Mouse (Mus musculus): ENCODE measurements around the gene Clec2g. TPM values are rescaled to one million over a fixed set of nuclear protein-coding genes. Genes with fewer than 3 reads are reported as not detected.
A peak's percentile ranks its signal among the peaks of the same experiment; 100 is the strongest.
"Not testable (repeated sequence)": the region's sequence is repeated elsewhere in the genome, so short reads cannot be mapped to it uniquely, and the experiment has no call there.

Clec2g gene
- polyA plus RNA-seq, 1 experiment from 2014 or later: not detected

DNA sequence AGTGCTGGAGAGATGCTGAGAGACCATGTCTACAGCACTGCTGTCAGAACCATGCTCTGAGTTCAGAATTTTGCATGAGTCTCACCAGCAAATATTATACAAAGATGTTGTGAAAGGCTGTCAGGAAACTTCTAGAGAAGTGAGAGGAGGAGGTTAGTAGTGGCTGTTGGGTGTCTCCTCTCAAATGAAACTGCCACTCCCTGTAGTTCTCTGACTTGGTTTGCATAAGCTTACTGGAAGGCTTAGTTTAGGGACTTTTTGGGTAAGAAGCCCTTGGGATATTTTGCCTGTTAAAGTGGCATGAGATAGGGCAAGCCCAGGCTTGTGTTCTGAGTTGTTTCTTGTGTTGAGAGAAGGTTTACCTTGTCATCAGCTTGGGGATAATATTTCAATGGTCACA lies 40.7 kb downstream of the Clec2g start:
- not testable (repeated sequence) for H3K4me3 ChIP-seq; H3K27me3 ChIP-seq (replicated peaks); H3K36me3 ChIP-seq; H3K9me3 ChIP-seq; H3K9ac ChIP-seq; ATAC-seq (ENCODE audit: low FRiP score, low read depth); H3K4me2 ChIP-seq (replicated peaks); H3K4me1 ChIP-seq; H3K27ac ChIP-seq

DNA sequence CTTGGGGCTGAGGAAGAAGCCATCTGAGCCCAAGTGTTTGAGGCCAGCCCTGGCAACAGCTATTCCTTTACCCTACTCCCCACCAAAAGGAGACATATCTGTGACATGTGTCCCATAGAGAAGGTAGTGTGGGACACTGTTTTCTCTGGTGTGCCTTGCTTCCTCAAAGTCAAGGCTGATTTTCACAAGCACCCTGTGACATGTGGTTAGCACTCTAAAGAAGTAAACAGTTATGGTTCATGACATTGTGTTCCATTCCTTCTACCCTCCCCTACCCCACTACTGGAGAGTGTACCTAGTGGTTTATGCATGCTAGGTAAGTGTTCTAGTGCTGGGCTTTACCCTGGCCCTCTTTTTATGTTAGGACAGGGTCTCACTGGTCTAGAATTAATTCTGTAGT lies 42.0 kb downstream of the Clec2g start:
- Histone ChIP-seq H3K27ac (no peak overlapping the region), H3K4me3 (no peak overlapping the region), H3K27me3 (replicated peaks) (no peaks in the 10 kb centered on the region), H3K36me3 (no peaks in the 10 kb centered on the region), H3K9ac (no peak overlapping the region), H3K4me2 (replicated peaks) (no peak overlapping the region), H3K4me1 (no peaks in the 10 kb centered on the region), H3K9me3 (no peaks in the 10 kb centered on the region)
- no peak for ATAC-seq (ENCODE audit: low FRiP score, low read depth)

DNA sequence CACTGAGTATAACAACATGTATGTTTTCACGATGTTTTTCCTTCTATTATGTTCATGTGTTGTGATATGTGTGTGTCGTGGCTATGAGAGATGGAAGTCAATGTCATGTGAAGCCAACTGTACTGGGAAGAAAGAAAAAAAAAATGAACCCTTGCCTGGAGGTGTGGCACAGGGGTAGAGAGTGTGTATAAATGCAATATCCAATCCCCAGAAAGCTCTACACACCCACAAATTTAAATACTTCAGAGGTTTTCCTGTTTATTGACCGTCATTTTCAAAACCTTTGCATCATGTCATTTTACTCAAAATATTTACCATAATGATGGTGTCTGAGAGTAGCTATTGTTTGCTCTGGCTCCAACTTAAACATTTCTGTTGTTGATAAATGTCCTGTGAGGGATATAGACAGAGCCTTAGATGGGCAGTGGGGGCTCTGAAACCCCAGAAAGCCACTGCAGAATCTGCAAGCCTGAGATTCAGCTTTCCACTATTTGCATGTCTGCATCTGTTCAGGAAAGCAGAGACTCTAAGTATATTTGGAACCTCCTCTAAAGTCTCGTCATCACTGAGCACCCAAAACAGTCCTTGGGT lies 47.9 kb downstream of the Clec2g start:
- H3K36me3 ChIP-seq; H3K4me2 ChIP-seq (replicated peaks); H3K4me1 ChIP-seq; H3K27ac ChIP-seq; H3K27me3 ChIP-seq (replicated peaks); H3K4me3 ChIP-seq; H3K9ac ChIP-seq; ATAC-seq (ENCODE audit: low FRiP score, low read depth); H3K9me3 ChIP-seq: not testable (repeated sequence)
- WGBS: 89% methylated on average over 4 of the region's 4 CpGs

DNA sequence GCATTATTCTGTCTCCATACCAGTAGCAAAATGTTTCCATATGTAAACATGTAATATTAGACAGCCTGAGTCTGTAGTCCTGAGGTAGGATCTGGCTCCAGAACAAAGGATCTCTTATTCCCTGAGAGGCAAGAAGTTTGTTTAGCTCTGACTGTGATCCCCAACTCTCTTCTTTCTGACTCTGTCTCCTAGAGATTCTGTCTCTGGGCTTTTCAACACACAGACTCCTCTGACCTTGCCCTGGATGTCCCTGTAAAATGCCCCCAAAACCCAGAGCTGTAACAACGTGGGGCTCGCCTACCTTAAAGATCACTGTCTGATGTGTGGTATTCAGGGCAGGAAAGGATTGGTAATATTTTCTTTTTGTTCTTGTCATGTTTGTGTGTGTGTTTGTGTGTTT lies 58.2 kb downstream of the Clec2g start:
- WGBS: 14% methylated on average over 2 of the region's 2 CpGs
- ATAC-seq (ENCODE audit: low FRiP score, low read depth): peak; percentile 39; the same call in 1 of the 2 replicates
- H3K27me3 ChIP-seq (replicated peaks): peaks cover 7% of the 10 kb centered on the region; the same call in 1 of the 2 replicates
- H3K36me3 ChIP-seq: no peaks in the 10 kb centered on the region
- H3K4me2 ChIP-seq (replicated peaks): peak overlapping the region; percentile 27; the same call in 1 of the 2 replicates
- H3K9ac ChIP-seq: no peak overlapping the region
- H3K27ac ChIP-seq: no peak overlapping the region
- no peaks in the 10 kb centered on the region for H3K9me3 ChIP-seq
- no peaks in the 10 kb centered on the region; the same call in 1 of the 2 replicates for H3K4me1 ChIP-seq
- H3K4me3 ChIP-seq: no peak overlapping the region

DNA sequence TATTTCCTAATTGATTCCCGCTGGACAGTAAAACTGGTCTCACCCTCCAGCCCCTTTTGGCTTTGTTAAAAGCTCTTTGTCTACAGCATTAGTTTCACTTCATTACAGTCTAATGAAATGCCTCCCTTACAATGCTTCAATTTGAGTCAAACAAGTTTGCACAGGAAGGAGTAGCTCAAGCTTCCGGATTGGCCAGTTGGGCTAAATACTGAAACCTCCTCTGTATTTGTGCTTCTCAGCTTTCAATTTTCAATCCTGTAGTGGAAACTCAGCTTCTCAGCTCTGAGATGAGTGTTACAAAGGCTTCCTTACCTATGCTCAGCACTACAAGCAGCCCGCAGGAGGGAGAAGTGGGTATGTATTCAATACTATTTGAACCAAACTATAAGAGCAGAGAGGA lies 58.6 kb downstream of the Clec2g start:
- Histone ChIP-seq H3K9ac (no peak overlapping the region), H3K4me2 (replicated peaks) (peak overlapping the region; percentile 27; the same call in 1 of the 2 replicates), H3K4me3 (no peak overlapping the region), H3K27ac (no peak overlapping the region), H3K27me3 (replicated peaks) (peaks cover 7% of the 10 kb centered on the region; the same call in 1 of the 2 replicates), H3K36me3 (no peaks in the 10 kb centered on the region), H3K9me3 (no peaks in the 10 kb centered on the region), H3K4me1 (no peaks in the 10 kb centered on the region; the same call in 1 of the 2 replicates)
- peak; percentile 82 for ATAC-seq (ENCODE audit: low FRiP score, low read depth)
- WGBS: 28% methylated on average over 3 of the region's 3 CpGs

DNA sequence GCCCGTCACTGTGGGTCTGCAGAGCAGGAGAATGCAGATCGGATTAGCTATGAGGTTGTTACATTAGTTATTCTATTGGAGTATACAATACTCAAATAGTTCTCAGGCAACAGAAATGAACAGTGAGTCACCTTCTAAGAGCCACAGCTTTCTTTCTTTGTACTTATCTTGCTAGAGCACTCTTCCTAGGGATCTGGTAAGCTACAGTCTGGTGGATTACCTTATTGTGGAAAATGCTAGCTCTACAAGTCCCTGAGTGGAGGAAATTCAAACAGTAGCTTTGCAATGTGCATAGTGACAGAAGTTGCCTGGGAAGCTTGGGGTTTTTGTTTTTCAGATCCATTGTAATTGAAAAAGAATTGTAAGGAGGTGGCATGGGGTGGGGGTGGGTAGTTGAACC lies 59.0 kb downstream of the Clec2g start:
- no peak for ATAC-seq (ENCODE audit: low FRiP score, low read depth)
- no peak overlapping the region for H3K27ac ChIP-seq
- H3K36me3 ChIP-seq: no peaks in the 10 kb centered on the region
- no peaks in the 10 kb centered on the region; the same call in 1 of the 2 replicates for H3K4me1 ChIP-seq
- H3K4me3 ChIP-seq: no peak overlapping the region
- H3K9me3 ChIP-seq: no peaks in the 10 kb centered on the region
- H3K27me3 ChIP-seq (replicated peaks): peaks cover 7% of the 10 kb centered on the region; the same call in 1 of the 2 replicates
- peak overlapping the region; percentile 27; the same call in 1 of the 2 replicates for H3K4me2 ChIP-seq (replicated peaks)
- 35% methylated on average over 2 of the region's 2 CpGs for WGBS
- no peak overlapping the region for H3K9ac ChIP-seq

DNA sequence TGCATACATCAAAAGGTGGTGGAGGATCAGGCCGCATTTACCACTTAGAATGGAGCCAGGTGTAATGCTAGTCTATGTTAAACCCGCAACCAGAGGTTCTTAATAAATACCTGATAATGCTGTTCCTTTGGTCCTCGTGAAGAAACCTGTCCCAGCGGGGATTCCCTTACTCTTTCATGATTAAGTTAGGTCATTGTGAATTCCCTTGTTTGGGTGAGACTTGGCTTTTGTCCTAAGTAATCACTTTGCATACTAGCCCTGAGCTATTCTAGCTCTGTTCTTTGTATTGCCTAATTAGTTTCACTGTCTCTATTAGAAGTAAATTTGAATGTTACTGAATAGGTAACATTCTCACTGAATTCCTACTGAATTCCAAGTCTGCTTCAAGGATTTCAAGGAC lies 60.2 kb downstream of the Clec2g start:
- Histone ChIP-seq H3K4me3 (no peak overlapping the region), H3K4me2 (replicated peaks) (no peak overlapping the region), H3K27ac (no peak overlapping the region), H3K27me3 (replicated peaks) (peaks cover 7% of the 10 kb centered on the region; the same call in 1 of the 2 replicates), H3K4me1 (no peaks in the 10 kb centered on the region; the same call in 1 of the 2 replicates), H3K9me3 (no peaks in the 10 kb centered on the region), H3K36me3 (no peaks in the 10 kb centered on the region), H3K9ac (no peak overlapping the region)
- no peak for ATAC-seq (ENCODE audit: low FRiP score, low read depth)
- WGBS: 63% methylated on average over 4 of the region's 4 CpGs

DNA sequence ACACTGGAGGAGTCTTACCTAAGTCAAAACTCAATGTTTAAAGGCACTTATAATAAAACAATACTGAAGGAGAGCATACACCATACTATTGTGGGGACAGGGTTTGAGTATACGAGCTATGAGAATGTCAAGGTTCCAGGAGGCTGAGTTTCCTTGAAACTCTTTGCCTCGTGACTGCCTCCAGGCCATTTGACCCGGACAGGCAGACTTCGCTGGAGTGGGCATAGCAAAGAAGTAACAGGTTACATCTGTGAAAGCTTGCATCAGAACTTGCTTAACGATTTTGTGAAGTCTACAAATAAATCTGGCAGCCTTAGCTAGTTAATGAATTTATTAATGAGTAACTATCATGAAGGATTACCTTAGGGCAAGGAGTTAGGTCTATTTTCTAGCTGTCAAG lies 60.6 kb downstream of the Clec2g start:
- no peaks in the 10 kb centered on the region for H3K9me3 ChIP-seq
- no peak overlapping the region for H3K9ac ChIP-seq
- H3K36me3 ChIP-seq: no peaks in the 10 kb centered on the region
- H3K4me3 ChIP-seq: no peak overlapping the region
- H3K4me2 ChIP-seq (replicated peaks): no peak overlapping the region
- WGBS: 76% methylated on average over 5 of the region's 5 CpGs
- H3K4me1 ChIP-seq: no peaks in the 10 kb centered on the region; the same call in 1 of the 2 replicates
- peaks cover 7% of the 10 kb centered on the region; the same call in 1 of the 2 replicates for H3K27me3 ChIP-seq (replicated peaks)
- H3K27ac ChIP-seq: no peak overlapping the region
- ATAC-seq (ENCODE audit: low FRiP score, low read depth): no peak

DNA sequence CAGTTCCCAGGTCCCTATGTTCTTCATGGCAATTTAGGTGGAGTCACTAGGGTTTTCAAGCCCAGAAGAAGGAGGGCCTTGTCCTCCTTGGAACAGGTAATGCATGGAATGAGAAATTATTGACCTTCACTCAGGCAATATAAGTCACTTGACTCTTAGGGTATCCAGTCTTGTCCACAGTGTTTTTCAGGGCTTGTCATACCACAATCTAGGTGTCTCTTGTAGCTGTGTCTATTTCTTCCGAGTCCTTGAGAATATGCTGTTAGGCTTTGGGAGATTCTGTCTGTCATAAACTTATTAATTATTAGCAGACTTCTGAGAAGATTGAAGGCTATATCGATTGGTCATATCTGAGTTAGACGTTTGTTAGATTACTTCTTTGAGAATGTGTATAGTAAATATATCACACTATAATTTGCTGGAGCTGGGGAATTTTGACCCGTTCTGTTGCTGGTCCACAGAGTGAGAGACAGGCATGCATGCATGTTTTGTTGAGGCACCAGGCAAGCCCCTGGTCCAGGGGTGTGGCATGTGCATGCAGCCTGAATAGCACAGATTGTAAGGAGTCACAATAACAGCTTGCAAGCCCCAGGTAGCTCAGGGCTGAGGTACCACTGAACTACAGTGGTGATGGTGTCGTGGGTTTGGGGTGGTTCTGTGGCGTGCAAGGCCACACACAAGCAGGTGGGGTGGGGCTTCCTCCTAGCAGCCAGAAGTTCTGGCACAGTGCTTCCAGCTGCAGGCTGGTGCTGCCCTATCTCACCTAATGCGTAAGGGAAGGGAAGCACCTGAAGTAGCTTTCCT lies 61.3 kb downstream of the Clec2g start:
- Histone ChIP-seq H3K9ac (no peak overlapping the region), H3K4me1 (no peaks in the 10 kb centered on the region; the same call in 1 of the 2 replicates), H3K27ac (no peak overlapping the region), H3K4me2 (replicated peaks) (no peak overlapping the region), H3K9me3 (no peaks in the 10 kb centered on the region), H3K27me3 (replicated peaks) (peaks cover 7% of the 10 kb centered on the region; the same call in 1 of the 2 replicates), H3K36me3 (no peaks in the 10 kb centered on the region), H3K4me3 (no peak overlapping the region)
- WGBS: 87% methylated on average over 7 of the region's 7 CpGs
- ATAC-seq (ENCODE audit: low FRiP score, low read depth): no peak

DNA sequence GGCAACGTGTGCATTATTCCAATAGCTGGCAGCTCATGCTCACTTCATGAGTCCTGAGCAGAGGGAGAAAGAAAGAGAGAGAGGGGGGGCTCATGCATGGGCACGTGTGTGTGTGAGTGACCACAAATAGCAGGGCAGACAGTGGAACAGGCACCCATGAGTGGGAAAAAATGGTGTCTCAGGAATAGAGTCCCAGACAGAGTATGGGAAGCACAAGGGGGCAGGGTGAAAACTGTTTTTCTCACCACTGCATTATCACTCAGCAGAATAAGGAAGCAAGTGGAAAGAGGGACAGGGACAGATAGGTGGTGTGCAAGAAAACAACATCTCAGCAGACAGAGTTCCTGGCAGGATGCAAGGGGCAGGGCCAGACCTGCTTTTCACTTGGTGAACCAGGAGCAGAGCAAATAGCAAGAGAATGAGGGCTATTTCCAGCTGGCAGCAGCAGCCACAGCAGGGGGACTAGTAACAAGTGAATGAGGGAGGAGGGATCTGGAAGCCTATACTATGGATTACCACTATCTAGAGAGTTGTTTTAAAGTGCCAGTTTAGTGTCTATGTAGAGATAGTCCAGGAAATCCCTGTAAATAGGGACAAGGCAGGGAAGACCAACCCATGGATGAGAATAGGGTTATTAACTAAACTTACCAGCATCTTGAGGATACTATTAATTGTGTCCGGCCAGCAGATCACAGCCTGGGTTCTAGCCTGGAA lies 62.0 kb downstream of the Clec2g start:
- WGBS: 68% methylated on average over 3 of the region's 3 CpGs
- H3K4me3 ChIP-seq: no peak overlapping the region
- no peaks in the 10 kb centered on the region for H3K36me3 ChIP-seq
- no peaks in the 10 kb centered on the region for H3K9me3 ChIP-seq
- 0 out of 2 replicates have a peak overlapping the region, but pooled peaks have one; percentile 5 for H3K4me2 ChIP-seq (replicated peaks)
- no peak overlapping the region for H3K9ac ChIP-seq
- H3K4me1 ChIP-seq: no peaks in the 10 kb centered on the region; the same call in 1 of the 2 replicates
- ATAC-seq (ENCODE audit: low FRiP score, low read depth): no peak
- H3K27ac ChIP-seq: no peak overlapping the region
- peaks cover 7% of the 10 kb centered on the region; the same call in 1 of the 2 replicates for H3K27me3 ChIP-seq (replicated peaks)

DNA sequence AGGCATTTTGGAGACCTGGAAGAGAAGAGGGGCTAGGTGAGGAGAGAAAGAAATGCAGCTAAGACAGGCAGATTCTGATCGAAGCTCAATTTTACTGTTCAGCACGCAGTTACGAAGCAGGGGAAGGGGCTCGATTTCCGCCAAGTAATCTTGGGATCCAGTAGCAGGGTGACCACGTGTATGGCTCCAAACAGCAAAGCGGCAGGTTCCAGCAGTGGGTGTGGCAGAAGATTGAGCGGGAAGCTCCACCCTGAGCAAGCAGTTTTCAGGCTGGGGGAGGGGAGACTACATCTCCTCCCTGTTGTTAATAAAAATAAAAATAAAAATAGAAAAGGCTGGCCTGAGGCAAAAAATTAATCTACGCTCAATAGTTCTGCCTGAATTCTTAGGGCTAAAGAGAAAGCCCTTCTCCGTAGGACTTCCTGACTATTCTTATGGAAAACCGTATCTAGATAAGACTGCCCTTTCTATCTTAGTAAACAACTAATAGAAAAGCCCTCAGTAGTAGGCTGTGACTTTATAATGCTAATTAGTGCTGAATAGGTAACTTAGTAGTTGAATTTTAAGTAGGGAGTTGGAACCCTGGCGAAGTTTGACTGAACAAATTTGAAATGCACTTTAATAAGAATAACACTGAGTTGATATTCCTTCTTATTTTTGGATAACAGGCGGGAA lies 62.7 kb downstream of the Clec2g start:
- Histone ChIP-seq H3K9me3 (no peaks in the 10 kb centered on the region), H3K4me2 (replicated peaks) (0 out of 2 replicates have a peak overlapping the region, but pooled peaks have one; percentile 5), H3K4me3 (no peak overlapping the region), H3K27me3 (replicated peaks) (peaks cover 7% of the 10 kb centered on the region; the same call in 1 of the 2 replicates), H3K36me3 (no peaks in the 10 kb centered on the region), H3K9ac (no peak overlapping the region), H3K4me1 (no peaks in the 10 kb centered on the region; the same call in 1 of the 2 replicates), H3K27ac (no peak overlapping the region)
- no peak for ATAC-seq (ENCODE audit: low FRiP score, low read depth)
- WGBS: 60% methylated on average over 13 of the region's 13 CpGs
